Mouse (Mus musculus) myocyte (in vitro differentiated cells): ENCODE data around the gene Mcm5. TPM values are rescaled to one million over a fixed set of nuclear protein-coding genes. Genes with fewer than 3 reads are reported as not detected.

ENCODE experiments used
- H3K27me3 ChIP-seq: one replicate; pipeline ENCODE4 v1.6.1; 2011; ENCODE audit not compliant: control insufficient read depth, insufficient read depth, insufficient read length
- H3K36me3 ChIP-seq: one replicate; pipeline ENCODE4 v1.6.1; 2011; ENCODE audit not compliant: control insufficient read depth, insufficient read depth
- H3K4me2 ChIP-seq: one replicate; pipeline ENCODE4 v1.6.1; 2011; ENCODE audit warnings: low read depth, control low read depth
- H3K4me3 ChIP-seq: one replicate; pipeline ENCODE4 v1.5.1; 2011; ENCODE audit warnings: mild to moderate bottlenecking, control low read depth, moderate library complexity
- H3K79me2 ChIP-seq: one replicate; pipeline ENCODE4 v1.6.1; 2011; ENCODE audit not compliant: control insufficient read depth, insufficient read depth
- H3ac ChIP-seq: one replicate; pipeline ENCODE4 v1.6.1; 2011; ENCODE audit not compliant: control insufficient read depth, insufficient read length
- CEBPB ChIP-seq: IDR thresholded peaks from 2 replicates; pipeline ENCODE4 v1.6.1; 2011; ENCODE audit warnings: mild to moderate bottlenecking, moderate library complexity; ENCODE audit not compliant: poor library complexity, insufficient read depth, severe bottlenecking
- E2F4 ChIP-seq: IDR thresholded peaks from one replicate; pipeline ENCODE4 v1.6.1; 2011; ENCODE audit warnings: mild to moderate bottlenecking, control low read depth, moderate library complexity; ENCODE audit not compliant: insufficient read depth
- MAX ChIP-seq: IDR thresholded peaks from one replicate; pipeline ENCODE4 v1.6.1; 2011; ENCODE audit warnings: low read depth, mild to moderate bottlenecking, control low read depth
- MYOD1 ChIP-seq, 3 experiments: IDR thresholded peaks; one replicate each; pipeline ENCODE4 v1.6.1; 2011; ENCODE audit warnings: control low read depth in 2 of 3, low read depth in 2 of 3, mild to moderate bottlenecking in 2 of 3, moderate library complexity in 1 of 3; ENCODE audit not compliant: insufficient read length in 2 of 3, control insufficient read depth in 1 of 3
- MYOG ChIP-seq, 3 experiments: IDR thresholded peaks; one replicate each; pipeline ENCODE4 v1.6.1; 2011; ENCODE audit warnings: control low read depth in 2 of 3, low read depth in 2 of 3, mild to moderate bottlenecking in 2 of 3; ENCODE audit not compliant: insufficient read length in 2 of 3, control insufficient read depth in 1 of 3, insufficient read depth in 1 of 3
- POLR2A ChIP-seq: IDR thresholded peaks from one replicate; pipeline ENCODE4 v1.6.1; 2011; ENCODE audit warnings: low read depth, mild to moderate bottlenecking, control low read depth, moderate library complexity; ENCODE audit not compliant: insufficient read length
- REST ChIP-seq: IDR thresholded peaks from one replicate; pipeline ENCODE4 v1.6.1; 2011; ENCODE audit warnings: mild to moderate bottlenecking, control low read depth, moderate library complexity; ENCODE audit not compliant: insufficient read depth, insufficient read length
- SRF ChIP-seq: IDR thresholded peaks from one replicate; pipeline ENCODE4 v1.6.1; 2011; ENCODE audit warnings: low read depth; ENCODE audit not compliant: control insufficient read depth, insufficient read length
- TCF12 ChIP-seq: IDR thresholded peaks from one replicate; pipeline ENCODE4 v1.6.1; 2011; ENCODE audit warnings: mild to moderate bottlenecking, control low read depth; ENCODE audit not compliant: poor library complexity, insufficient read depth, severe bottlenecking
- TCF3 ChIP-seq: IDR thresholded peaks from one replicate; pipeline ENCODE4 v1.6.1; 2011; ENCODE audit warnings: low read depth, control low read depth; ENCODE audit not compliant: insufficient read length
- USF1 ChIP-seq: IDR thresholded peaks from one replicate; pipeline ENCODE4 v1.6.1; 2011; ENCODE audit warnings: low read depth, mild to moderate bottlenecking, control low read depth, moderate library complexity
- polyA plus RNA-seq: library from polyadenylated mRNA; unstranded; fragments of >200 nt; fragmentation: generic; extraction: Trizol; gene quantifications from one replicate; pipeline ENCODE4 v1.2.1, GENCODE M21; 2012; ENCODE audit warnings: missing spikeins

Gene Mcm5
- polyA plus RNA-seq, 1 experiment, result 32.3 TPM

- Histone ChIP-seq H3K27me3 (no peaks in the 10 kb centered on the region), H3ac (no peak overlapping the region), H3K79me2 (no peaks in the 10 kb centered on the region), H3K4me2 (no peak overlapping the region), H3K36me3 (no peaks in the 10 kb centered on the region), H3K4me3 (no peak overlapping the region)
- no peak for TF ChIP-seq TCF12
- no peak for TF ChIP-seq MYOD1 (IDR thresholded peaks at IDR 0.05; ENCODE audit: control insufficient read depth in 1 of 3, insufficient read length in 2 of 3, low read depth in 2 of 3)
These were observed 46.5 kb downstream of the Mcm5 start for GRCm38 (mm10) chr8:75155740-75156322.

- Histone ChIP-seq H3K36me3 (no peaks in the 10 kb centered on the region), H3K4me2 (no peak overlapping the region)
- TF ChIP-seq MYOD1 (IDR thresholded peaks at IDR 0.05; ENCODE audit: control insufficient read depth in 1 of 3, insufficient read length in 2 of 3, low read depth in 2 of 3) (no peak), CEBPB (no peak), E2F4 (no peak), TCF3 (no peak), USF1 (no peak), POLR2A (no peak), REST (no peak), SRF (no peak), MYOG (IDR thresholded peaks at IDR 0.05; ENCODE audit: control insufficient read depth in 1 of 3, insufficient read depth in 1 of 3, insufficient read length in 2 of 3, low read depth in 2 of 3) (no peak), TCF12 (no peak)
These were observed 48.3 kb downstream of the Mcm5 start for GRCm38 (mm10) chr8:75157471-75158230.

DNA sequence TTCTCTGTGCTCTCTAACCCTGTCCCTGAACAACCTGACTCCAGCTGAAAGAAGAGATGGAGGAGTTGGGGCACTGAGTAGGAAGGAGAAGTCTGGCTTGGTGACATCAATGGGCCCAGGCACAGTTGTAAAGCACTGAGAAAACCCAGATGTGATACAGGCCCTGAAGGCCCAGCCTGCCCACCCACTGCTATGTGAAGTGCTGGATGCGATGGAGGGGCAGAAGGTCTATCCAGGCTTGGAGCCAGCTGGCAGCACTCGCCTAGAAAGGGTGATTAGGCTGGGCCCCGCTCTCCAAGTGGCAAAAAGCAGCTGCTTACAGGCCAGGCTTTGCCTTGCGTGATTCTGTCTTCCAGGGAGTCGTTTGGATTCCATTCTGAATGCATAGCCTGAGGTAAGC lies 60.0 kb downstream of the Mcm5 start:
- Histone ChIP-seq H3ac (no peak overlapping the region), H3K4me3 (no peak overlapping the region), H3K4me2 (no peak overlapping the region), H3K79me2 (no peaks in the 10 kb centered on the region), H3K27me3 (no peaks in the 10 kb centered on the region), H3K36me3 (no peaks in the 10 kb centered on the region)
- TF ChIP-seq E2F4 (no peak), TCF12 (no peak), CEBPB (no peak), MAX (no peak), MYOD1 (IDR thresholded peaks at IDR 0.05; ENCODE audit: control insufficient read depth in 1 of 3, insufficient read length in 2 of 3, low read depth in 2 of 3) (no peak), SRF (no peak)

More at GRCm38 (mm10) chr8:75157471-75158230, 48.3 kb downstream of the Mcm5 start:
- Histone ChIP-seq H3K79me2 (no peaks in the 10 kb centered on the region), H3K27me3 (no peaks in the 10 kb centered on the region), H3K4me3 (no peak overlapping the region), H3ac (no peak overlapping the region)

DNA sequence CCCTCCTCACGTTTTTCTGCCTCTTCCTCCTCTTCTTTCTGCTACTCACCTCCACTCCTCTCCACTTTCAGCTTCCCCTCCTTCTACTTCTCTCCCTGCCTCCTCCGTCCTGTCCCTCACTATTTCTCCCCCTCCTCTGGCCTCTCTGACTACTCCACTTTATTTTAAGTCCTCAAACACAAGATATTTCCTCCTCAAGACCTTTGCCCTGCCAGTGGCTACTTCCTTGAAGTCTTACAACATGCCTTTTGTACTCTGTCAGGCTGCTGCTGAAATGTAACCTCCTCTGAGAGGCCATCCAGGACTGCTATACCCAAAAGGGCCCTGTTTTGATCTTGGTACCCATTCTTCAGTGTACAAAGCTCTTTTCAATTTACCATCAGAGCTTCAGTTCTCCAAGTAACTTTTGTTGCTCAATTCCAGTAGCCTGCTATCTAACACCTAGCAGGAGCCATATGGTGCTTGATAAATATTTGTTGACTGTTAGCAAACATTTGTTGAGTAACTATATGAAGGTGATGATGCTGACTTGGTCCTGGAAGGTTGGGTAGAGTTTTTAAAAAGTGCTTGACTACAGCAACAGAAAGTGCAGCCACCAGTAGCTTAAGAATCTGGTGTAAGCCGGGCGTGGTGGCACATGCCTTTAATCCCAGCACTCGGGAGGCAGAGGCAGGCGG lies 62.8 kb downstream of the Mcm5 start:
- Histone ChIP-seq H3K79me2 (no peaks in the 10 kb centered on the region), H3K4me2 (no peak overlapping the region), H3K4me3 (no peak overlapping the region), H3K27me3 (no peaks in the 10 kb centered on the region), H3K36me3 (no peaks in the 10 kb centered on the region), H3ac (no peak overlapping the region)
- TF ChIP-seq TCF12, result no peak
- TF ChIP-seq CEBPB, result no peak
- TF ChIP-seq SRF, result no peak
- no peak for TF ChIP-seq MYOD1 (IDR thresholded peaks at IDR 0.05; ENCODE audit: control insufficient read depth in 1 of 3, insufficient read length in 2 of 3, low read depth in 2 of 3)
- TF ChIP-seq POLR2A, result no peak
- TF ChIP-seq TCF3, result no peak
- no peak for TF ChIP-seq E2F4

Other genes starting within 250 kb of the Mcm5 start
- gene Isx, start 236.4 kb upstream of the Mcm5 start, polyA plus RNA-seq, result 0.05 TPM
- 9.1 TPM for gene Hmgxb4, start 116.2 kb upstream of the Mcm5 start, polyA plus RNA-seq
- 84.2 TPM for gene Tom1, start 75.9 kb upstream of the Mcm5 start, polyA plus RNA-seq
- gene Hmox1, start 15.9 kb upstream of the Mcm5 start, polyA plus RNA-seq, result 89.7 TPM
- not detected for gene Rasd2, start 104.4 kb downstream of the Mcm5 start, polyA plus RNA-seq